Mouse (Mus musculus): ENCODE data around the gene Il17rb. TPM values are rescaled to one million over a fixed set of nuclear protein-coding genes. Genes with fewer than 3 reads are reported as not detected.

Il17rb gene
- polyA plus RNA-seq, 1 experiment from 2014 or later: 1.1 TPM

DNA sequence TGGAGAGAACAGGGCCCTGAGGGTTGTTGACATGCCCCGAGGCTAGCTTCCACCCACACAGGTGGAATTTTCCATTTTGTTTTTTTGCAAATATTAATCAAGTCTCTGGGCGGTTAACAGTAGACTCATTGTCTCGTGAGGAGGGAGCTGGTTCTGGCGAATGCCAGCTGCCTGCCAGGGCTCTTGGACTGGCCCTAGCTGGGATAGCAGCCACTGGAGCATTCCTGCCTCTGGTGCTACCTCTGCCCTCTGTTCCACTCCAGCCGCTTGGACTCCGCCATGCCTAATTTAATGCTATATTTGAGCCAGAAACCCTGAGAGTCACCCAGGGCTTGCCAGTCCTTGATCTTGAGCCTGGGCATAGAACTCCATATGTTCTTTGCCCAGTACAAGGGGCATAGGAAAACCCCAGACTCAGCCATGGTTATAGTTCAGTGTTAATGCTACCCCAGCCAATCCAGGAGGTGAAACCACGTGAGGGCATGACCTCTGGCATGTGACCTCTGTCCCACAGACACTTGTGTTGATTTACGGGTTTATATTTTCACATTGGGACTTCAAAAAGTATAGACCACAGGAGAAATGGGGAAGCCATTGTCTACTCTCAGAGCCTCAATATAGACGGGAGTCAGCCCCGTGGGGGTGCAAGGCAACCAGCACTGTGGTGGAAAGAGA, 3.3 kb upstream of the Il17rb start:
- 86% methylated on average over 10 of the region's 10 CpGs for WGBS
- Histone ChIP-seq H3K4me1 (peaks cover 10% of the 10 kb centered on the region), H3K27me3 (peaks cover 24% of the 10 kb centered on the region; the same call in 1 of the 2 replicates), H3K36me3 (ENCODE audit: poor library complexity, severe bottlenecking) (no peaks in the 10 kb centered on the region), H3K4me2 (no peak overlapping the region), H3K9ac (no peak overlapping the region), H3K9me3 (replicated peaks) (no peaks in the 10 kb centered on the region), H3K4me3 (no peak overlapping the region), H3K27ac (no peak overlapping the region)
- ATAC-seq: no peak

DNA sequence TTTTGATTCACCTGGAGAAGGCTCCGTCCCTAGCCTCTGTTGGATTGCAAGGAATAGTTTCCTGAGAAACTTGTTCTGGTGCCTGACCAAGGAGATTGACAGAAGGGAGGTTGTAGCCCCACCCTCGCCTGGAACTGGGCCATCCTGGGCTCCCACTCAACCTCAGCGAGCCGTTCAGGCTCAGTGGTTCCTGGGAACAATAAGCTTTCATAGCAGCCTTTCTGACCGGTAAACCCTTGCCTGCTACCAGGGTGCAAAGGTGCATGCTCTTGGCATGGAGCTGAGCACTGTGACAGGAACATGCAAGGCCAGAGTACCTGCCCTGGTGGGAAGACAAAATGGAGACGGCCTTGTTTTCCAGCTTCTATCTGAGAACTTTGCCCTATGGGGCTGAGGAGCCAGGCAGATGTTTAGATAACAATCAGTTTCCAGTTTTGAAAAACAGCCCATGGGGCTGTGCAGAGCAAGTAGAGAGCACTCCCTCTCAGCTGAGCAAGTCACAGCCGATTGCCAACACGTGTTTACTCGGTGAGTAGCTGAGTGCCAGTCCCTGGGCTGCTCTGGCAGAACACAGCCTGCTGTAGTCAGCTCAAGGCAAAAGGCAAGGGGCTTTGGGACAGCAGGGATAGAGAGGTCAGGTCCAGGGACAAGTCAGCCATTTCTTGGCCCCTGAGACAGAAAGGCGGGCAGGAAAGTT, 1.3 kb upstream of the Il17rb start:
- peak; percentile 51; the same call in 1 of the 2 replicates for ATAC-seq

GRCm38 (mm10) chr14:29999475-29999811, 9.3 kb downstream of the Il17rb start:
- WGBS: 89% methylated on average over 3 of the region's 3 CpGs
- Histone ChIP-seq H3K27me3 (0 out of 2 replicates have a peak, but pooled peaks cover 2% of the 10 kb centered on the region), H3K4me2 (no peak overlapping the region), H3K36me3 (ENCODE audit: poor library complexity, severe bottlenecking) (peaks cover 39% of the 10 kb centered on the region), H3K9ac (no peak overlapping the region), H3K4me3 (no peak overlapping the region), H3K9me3 (replicated peaks) (no peaks in the 10 kb centered on the region), H3K27ac (no peak overlapping the region), H3K4me1 (no peaks in the 10 kb centered on the region)
- no peak for ATAC-seq

More for the DNA sequence above, 1.3 kb upstream of the Il17rb start:
- Histone ChIP-seq H3K9me3 (replicated peaks) (no peaks in the 10 kb centered on the region), H3K36me3 (ENCODE audit: poor library complexity, severe bottlenecking) (no peaks in the 10 kb centered on the region), H3K9ac (no peak overlapping the region), H3K27ac (no peak overlapping the region), H3K27me3 (peaks cover 24% of the 10 kb centered on the region; the same call in 1 of the 2 replicates), H3K4me1 (peaks cover 10% of the 10 kb centered on the region), H3K4me2 (no peak overlapping the region), H3K4me3 (no peak overlapping the region)
- 69% methylated on average over 10 of the region's 10 CpGs for WGBS

DNA sequence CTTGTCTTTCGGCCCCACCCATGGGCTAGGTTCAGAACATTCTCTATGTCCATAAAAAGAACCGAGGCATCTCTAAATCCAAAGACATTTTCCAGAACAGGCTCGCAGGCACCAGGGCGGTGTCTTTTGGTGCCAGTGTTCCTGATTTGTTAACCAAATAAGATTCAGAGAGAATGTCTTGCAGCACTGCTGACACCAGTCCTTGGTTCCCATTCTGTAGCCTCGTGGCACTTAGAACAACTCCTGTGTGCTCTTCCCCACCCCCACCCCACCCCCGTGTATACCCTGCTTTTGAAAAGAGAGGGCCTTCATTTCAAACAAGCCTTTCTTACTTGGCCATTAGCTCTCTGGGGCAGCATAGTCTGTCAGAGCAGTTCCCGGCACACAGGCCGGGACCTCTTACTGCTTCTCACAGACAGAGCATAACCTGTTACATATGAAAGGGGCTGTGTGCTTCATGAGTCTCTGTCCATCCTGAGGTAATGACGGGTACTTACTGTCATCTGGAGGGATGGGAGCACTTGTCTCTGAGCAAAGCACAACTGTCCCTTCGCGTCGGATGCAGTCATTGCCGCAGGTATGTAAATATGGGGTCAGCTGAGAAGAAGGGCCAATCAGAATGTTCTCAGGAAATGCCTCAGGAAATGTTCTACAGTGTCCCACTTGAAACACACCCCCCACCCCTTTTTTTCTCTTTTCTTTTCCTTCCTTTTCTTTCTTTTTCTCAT, 9.8 kb downstream of the Il17rb start:
- H3K36me3 ChIP-seq (ENCODE audit: poor library complexity, severe bottlenecking): peaks cover 45% of the 10 kb centered on the region
- H3K9me3 ChIP-seq (replicated peaks): no peaks in the 10 kb centered on the region
- H3K27me3 ChIP-seq: no peaks in the 10 kb centered on the region
- no peak overlapping the region for H3K4me3 ChIP-seq
- no peak overlapping the region for H3K9ac ChIP-seq
- WGBS: 69% methylated on average over 13 of the region's 13 CpGs
- no peak; the same call in 1 of the 2 replicates for ATAC-seq
- H3K4me2 ChIP-seq: no peak overlapping the region
- no peak overlapping the region for H3K27ac ChIP-seq
- no peaks in the 10 kb centered on the region for H3K4me1 ChIP-seq

DNA sequence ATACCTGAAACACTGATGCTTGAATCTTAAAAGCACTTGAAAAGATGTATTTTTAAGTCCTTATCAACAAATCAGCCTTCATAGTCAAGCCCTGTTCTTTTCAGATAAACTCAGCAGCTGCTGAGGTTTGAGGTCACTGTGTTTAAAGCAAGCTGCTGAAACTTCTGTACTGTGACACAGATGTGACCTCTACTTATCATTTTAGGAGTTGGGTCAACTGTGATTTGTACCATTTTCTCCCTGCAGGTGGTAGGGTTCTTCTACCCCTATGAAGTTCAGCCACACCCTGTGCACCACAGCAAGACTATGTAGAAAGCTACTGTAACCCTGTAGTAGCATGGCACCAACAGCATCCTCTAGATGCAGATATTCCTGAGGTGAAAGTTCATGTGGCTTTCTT, 11.4 kb downstream of the Il17rb start:
- no peak for ATAC-seq

GRCm38 (mm10) chr14:29996000-29996751, 12.5 kb downstream of the Il17rb start:
- Histone ChIP-seq H3K4me3 (no peak overlapping the region), H3K27me3 (no peaks in the 10 kb centered on the region), H3K9me3 (replicated peaks) (no peaks in the 10 kb centered on the region), H3K27ac (no peak overlapping the region), H3K9ac (no peak overlapping the region), H3K4me1 (no peaks in the 10 kb centered on the region), H3K36me3 (ENCODE audit: poor library complexity, severe bottlenecking) (peaks cover 72% of the 10 kb centered on the region), H3K4me2 (no peak overlapping the region)
- 94% methylated on average over 11 of the region's 11 CpGs for WGBS
- no peak for ATAC-seq

More for the DNA sequence above, 11.4 kb downstream of the Il17rb start:
- H3K9ac ChIP-seq: no peak overlapping the region
- no peak overlapping the region for H3K4me2 ChIP-seq
- H3K4me1 ChIP-seq: no peaks in the 10 kb centered on the region
- H3K27me3 ChIP-seq: no peaks in the 10 kb centered on the region
- peaks cover 60% of the 10 kb centered on the region for H3K36me3 ChIP-seq (ENCODE audit: poor library complexity, severe bottlenecking)
- no peak overlapping the region for H3K27ac ChIP-seq
- H3K4me3 ChIP-seq: no peak overlapping the region
- H3K9me3 ChIP-seq (replicated peaks): no peaks in the 10 kb centered on the region

DNA sequence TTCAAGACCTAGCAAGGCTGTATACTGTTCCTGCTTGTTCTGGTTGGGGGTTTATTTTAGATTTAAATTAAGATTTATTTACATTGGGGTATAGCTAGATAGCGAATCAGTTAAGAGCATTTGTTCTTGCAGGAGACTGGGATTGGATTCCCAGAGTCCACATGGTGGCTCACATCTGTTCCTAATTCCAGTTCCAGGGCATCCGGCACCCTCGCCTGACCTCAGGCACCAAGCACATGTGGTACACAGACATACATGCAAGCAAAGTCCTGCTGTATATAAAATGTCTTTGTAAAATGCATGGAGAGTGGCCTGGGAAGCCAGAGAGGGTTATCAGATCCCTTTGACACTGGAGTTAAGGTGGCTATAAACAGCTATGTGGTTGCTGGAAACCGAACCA, 13.7 kb downstream of the Il17rb start:
- ATAC-seq: no peak
- Histone ChIP-seq H3K27me3 (no peaks in the 10 kb centered on the region), H3K4me2 (no peak overlapping the region), H3K9me3 (replicated peaks) (no peaks in the 10 kb centered on the region), H3K36me3 (ENCODE audit: poor library complexity, severe bottlenecking) (peaks cover 84% of the 10 kb centered on the region), H3K4me1 (no peaks in the 10 kb centered on the region), H3K4me3 (no peak overlapping the region), H3K9ac (no peak overlapping the region), H3K27ac (no peak overlapping the region)
- 94% methylated on average over 4 of the region's 4 CpGs for WGBS

DNA sequence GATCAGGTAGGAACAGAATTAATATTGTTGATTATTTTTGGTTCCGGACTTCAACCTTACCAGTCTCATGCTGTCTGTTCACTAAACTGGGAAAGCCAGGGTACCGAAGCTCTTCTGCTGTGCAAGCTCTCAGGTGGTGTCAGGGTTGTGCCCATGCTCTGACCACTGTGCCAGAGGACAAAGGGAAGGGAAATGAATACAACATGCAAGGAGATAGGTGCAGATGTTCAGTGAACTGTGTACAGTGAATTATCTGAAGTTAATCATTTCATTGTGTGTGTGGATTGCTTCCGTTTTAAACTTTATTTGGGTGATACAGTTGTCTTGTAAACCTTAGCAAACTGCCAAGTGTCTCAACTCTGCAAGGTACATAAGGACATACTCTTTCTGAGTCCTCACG, 20.4 kb downstream of the Il17rb start:
- 96% methylated on average over 4 of the region's 4 CpGs for WGBS
- no peak overlapping the region for H3K27ac ChIP-seq
- peaks cover 100% of the 10 kb centered on the region for H3K36me3 ChIP-seq (ENCODE audit: poor library complexity, severe bottlenecking)
- H3K4me2 ChIP-seq: no peak overlapping the region
- H3K4me1 ChIP-seq: no peaks in the 10 kb centered on the region
- ATAC-seq: no peak
- no peaks in the 10 kb centered on the region for H3K27me3 ChIP-seq
- H3K9ac ChIP-seq: no peak overlapping the region
- H3K9me3 ChIP-seq (replicated peaks): no peaks in the 10 kb centered on the region
- H3K4me3 ChIP-seq: no peak overlapping the region

- H3K36me3 ChIP-seq (ENCODE audit: poor library complexity, severe bottlenecking): peaks cover 100% of the 10 kb centered on the region
These were observed 21.0 kb downstream of the Il17rb start for GRCm38 (mm10) chr14:29987739-29988138.

DNA sequence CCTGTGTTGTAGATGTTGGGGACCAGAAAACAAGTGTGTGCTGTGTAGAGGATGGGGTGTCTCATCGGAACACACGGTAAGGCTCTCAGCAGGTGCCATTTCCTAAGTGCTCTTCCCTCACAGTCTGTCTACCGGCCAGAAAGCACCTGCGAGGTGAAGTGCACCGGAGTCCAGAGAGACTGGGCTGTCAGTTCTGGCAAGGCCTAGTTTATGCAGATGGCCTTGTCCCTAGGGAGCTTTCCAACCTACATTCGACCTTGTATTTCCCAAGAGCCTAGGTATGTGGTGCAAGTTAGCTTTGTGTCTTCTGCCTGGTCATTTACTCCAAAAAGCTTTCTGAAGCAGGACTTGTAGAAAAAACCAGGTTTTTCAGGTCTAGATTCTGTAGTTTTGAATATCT, 21.4 kb downstream of the Il17rb start:
- no peak overlapping the region for H3K27ac ChIP-seq
- no peaks in the 10 kb centered on the region for H3K4me1 ChIP-seq
- no peak overlapping the region for H3K4me3 ChIP-seq
- no peak for ATAC-seq
- WGBS: 95% methylated on average over 6 of the region's 6 CpGs
- no peaks in the 10 kb centered on the region for H3K27me3 ChIP-seq
- no peaks in the 10 kb centered on the region for H3K9me3 ChIP-seq (replicated peaks)
- H3K36me3 ChIP-seq (ENCODE audit: poor library complexity, severe bottlenecking): peaks cover 100% of the 10 kb centered on the region
- no peak overlapping the region for H3K4me2 ChIP-seq
- H3K9ac ChIP-seq: no peak overlapping the region

More at GRCm38 (mm10) chr14:29987739-29988138, 21.0 kb downstream of the Il17rb start:
- H3K9me3 ChIP-seq (replicated peaks): no peaks in the 10 kb centered on the region
- H3K27ac ChIP-seq: no peak overlapping the region
- no peak overlapping the region for H3K4me3 ChIP-seq
- no peak overlapping the region for H3K9ac ChIP-seq
- H3K4me2 ChIP-seq: no peak overlapping the region
- H3K27me3 ChIP-seq: no peaks in the 10 kb centered on the region
- 93% methylated on average over 9 of the region's 9 CpGs for WGBS
- H3K4me1 ChIP-seq: no peaks in the 10 kb centered on the region
- ATAC-seq: no peak

DNA sequence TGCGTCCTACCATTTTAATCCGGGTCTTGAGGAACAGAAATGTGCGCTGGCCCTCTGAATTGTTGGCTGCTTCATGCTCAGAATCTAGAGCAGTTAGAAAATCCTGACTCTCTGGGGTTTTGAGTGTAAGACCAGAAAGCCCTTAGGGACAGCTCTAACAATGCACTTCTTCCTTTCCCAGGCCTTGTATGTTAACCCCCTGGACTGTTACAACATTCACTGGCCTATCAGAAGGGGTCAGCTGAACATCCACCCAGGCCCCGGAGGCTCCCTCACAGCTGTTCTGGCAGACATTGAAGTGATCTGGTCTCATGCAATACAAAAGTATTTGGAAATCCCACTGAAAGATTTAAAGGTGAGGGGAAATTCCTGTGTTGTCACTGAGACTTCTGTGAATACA, 22.6 kb downstream of the Il17rb start:
- no peak overlapping the region for H3K4me3 ChIP-seq
- no peak overlapping the region for H3K4me2 ChIP-seq
- WGBS: 96% methylated on average over 4 of the region's 4 CpGs
- no peaks in the 10 kb centered on the region for H3K27me3 ChIP-seq
- H3K27ac ChIP-seq: no peak overlapping the region
- H3K4me1 ChIP-seq: no peaks in the 10 kb centered on the region
- peaks cover 100% of the 10 kb centered on the region for H3K36me3 ChIP-seq (ENCODE audit: poor library complexity, severe bottlenecking)
- ATAC-seq: no peak
- no peak overlapping the region for H3K9ac ChIP-seq
- H3K9me3 ChIP-seq (replicated peaks): no peaks in the 10 kb centered on the region

Measured in forebrain, embryonic 13.5 days (tissue).